Mouse (Mus musculus): ENCODE measurements at regions not wholly inside any gene's neighbourhood (a gene's known extent, or its start where the extent isn't known, plus 50 kb on each side); places are given as distances from the start of the nearest gene placed in this dataset.

DNA sequence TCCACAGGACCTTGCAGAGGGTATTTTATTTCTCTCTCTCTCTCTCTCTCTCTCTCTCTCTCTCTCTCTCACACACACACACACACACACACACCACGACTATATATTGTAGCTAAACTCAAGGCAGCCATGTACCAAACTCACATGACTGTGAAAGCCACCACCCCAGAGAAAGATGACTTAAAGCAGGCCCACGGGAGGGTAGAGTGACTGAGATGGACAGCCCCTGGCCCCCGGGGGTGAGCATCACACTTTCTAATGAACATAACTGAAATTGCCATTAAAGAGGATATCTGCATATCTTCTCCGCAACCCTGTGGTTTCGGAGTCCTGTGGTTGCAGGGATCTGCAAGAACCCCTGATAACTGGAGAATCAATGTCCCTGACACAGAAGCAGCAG, 197.1 kb upstream of the Spdye4c start:
- DNase-seq (ENCODE audit: extremely low spot score, low spot score): no peak

DNA sequence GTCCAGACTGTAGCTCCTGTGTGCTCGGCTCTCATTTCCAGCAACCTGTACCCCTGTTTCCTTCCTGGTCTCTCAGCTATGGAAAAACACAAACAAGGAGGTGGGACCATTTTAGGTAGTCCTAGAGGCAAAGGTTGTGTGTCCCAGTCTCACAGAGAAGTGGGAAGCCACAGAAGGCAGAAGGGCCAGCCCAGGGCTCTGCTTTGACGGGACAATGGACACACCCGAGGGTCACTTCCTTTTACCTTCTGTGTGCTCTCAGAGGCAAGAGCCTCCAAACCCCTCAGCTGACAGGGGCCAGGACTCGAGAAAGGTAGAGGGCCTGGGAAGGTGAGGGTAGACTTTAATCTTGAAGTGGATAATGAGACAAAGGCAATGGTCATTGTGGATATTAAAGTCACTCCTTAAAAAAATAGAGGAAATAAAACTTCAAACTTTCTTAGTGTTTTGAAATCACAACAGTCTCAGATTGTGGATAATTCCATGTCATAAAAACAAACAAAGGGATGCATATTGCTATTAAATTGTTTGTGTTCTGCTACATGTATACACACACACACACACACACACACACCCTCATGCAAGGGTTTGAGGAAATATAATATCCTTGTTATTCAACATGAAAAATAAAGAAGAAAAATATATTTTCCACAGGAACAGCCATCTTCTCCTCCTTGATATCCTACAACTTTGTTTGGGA, 195.6 kb upstream of the Spdye4c start:
- DNase-seq (ENCODE audit: extremely low spot score, low spot score): no peak

DNA sequence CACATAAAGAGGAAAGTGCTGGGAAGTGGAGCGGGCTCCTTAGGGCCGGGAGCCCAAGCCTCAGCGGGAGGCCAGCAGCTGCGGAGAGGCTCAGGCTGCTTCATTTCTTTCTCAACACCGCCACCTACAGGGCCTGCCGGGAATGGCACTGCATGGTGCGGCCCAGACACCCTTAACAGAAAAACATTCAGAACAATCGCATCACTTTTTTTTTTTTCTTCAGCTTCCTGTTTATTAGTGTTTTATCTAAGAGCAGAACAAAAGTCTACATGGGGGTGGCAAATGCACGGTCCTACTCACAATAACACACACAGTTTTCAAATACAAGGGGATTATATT, 195.0 kb upstream of the Spdye4c start:
- peak; percentile 96 for DNase-seq (ENCODE audit: extremely low spot score, low spot score)

DNA sequence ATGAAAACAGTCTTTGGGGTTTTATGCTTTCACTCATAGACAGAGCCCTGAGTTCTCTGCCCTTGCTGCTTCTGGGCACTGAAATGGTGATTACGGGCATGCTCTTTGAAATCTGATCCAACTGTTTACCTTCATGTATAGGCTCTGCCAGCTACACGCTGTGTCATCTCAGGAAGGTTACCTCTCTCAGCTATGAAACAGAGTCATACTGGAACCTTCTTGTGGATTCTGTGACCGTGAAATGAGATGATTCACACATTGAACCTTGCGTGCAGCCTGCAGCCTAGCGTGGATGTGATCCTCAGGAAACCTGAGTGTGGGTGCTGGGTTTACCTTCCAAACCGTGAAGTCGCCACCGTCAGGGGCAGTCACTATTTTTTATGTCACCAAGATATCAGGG, 189.7 kb upstream of the Spdye4c start:
- no peak for DNase-seq (ENCODE audit: extremely low spot score, low spot score)

DNA sequence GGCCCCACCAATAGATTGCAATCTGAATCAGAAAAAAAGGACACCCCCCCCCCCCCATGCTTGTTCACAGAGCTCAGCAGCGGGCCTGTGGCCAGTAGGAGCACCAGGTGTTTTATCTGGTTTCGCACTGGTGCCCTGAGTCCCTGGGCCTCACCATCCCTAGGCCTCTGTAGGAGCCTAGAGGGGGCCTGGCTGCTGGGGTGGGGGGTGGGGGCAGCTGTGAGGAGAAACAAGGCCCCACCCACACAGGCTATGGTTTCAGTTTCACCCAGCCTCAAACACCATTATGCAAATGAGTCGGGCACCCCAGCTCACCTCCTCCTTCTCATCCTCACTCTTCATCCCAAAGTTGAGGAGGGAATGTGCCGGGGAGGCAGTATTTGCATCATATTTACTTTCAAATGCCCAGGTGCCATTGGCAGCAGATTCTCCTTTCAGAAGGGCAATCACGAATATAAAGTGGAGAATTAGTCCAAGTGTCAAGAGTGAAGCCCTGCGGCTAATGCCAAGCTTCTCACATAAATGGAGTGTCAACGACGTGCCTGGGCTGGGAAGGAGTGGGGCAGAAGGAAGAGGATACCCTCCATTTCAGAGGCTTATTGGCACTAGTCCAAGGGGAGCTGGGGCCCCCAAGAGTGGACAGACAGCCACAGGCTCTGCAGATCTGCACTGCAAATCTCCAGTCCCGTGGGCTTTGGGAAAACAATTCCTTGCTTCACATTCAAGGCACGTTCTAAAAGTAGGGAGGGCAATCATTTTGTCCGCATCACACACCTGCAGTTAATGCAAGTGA, 187.7 kb upstream of the Spdye4c start:
- no peak for DNase-seq (ENCODE audit: extremely low spot score, low spot score)

DNA sequence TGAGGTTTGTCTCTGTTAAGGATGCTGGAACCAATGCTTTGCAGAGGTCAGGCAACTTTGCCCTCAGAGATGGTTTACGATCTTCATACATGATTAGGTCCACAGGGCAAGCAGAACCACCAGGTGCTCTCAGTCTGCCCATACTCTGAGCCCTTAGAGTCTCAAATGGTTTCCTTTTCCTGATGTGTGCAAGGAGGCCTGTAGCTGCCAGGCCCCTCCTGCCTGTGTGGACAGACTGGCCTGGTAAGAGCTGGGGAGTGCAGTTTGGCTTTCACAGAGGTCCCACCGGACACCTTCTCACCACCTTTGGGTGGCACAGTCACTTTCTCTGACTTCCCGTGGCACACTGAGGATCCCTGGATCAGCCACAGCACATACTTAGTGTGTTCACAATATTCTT, 186.6 kb upstream of the Spdye4c start:
- no peak for DNase-seq (ENCODE audit: extremely low spot score, low spot score)

DNA sequence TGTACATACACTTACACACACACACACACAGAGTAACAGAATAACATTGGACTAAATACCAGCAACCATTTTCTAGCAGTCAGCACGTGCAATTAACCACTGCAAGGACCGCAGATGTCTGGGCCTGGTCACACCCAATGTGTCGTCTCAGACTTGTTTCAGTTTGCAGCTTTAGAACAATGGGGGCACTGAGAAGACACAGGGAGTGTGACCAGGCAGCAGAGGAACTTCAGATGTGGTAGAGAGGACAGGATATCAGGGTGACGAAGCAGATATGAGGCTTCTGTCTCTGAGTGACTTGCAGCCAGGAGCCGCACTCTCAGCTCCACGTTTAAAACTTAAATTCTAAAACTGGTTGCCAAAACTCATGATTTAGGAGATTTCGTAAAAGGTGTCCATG, 183.9 kb upstream of the Spdye4c start:
- DNase-seq (ENCODE audit: extremely low spot score, low spot score): no peak

DNA sequence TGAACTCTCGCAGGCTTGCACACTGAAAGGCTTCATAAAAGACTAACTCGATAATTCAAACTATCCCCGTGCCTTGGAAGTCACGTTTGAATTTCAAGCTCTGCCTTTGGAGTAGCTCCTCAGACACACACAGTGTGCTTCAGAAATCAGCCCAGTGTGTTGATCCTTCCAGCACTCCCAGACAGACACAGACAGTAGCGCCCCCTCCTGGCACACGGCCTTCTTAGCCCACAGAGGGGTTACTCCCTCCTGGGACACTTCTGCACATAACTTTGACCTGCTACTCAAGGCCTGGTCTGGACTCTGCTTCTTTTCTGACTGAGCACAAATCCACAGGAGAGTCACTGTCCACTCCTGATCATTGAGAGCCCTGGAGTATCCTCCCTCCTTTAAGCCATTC, 182.3 kb upstream of the Spdye4c start:
- DNase-seq (ENCODE audit: extremely low spot score, low spot score): peak; percentile 63

DNA sequence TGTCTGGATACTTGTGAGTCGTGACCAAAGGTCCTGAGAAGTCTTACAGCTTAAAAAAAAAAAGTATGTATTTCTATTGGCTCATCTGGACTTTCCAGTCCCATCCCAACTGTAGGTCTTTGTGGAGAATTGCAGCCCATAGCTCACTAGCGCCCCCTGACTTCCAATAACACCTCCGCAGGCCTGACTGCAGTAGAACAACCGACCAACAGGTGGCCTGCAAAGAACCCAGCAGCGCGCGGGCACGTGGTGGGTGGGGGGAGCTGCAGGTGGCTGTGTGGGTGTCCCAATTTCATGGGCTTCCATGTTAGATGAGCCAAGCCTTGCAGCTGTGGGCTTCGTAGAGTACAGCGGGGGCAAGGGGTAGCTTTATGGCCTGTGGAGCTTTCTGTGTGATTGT, 178.7 kb upstream of the Spdye4c start:
- peak; percentile 69 for DNase-seq (ENCODE audit: extremely low spot score, low spot score)

DNA sequence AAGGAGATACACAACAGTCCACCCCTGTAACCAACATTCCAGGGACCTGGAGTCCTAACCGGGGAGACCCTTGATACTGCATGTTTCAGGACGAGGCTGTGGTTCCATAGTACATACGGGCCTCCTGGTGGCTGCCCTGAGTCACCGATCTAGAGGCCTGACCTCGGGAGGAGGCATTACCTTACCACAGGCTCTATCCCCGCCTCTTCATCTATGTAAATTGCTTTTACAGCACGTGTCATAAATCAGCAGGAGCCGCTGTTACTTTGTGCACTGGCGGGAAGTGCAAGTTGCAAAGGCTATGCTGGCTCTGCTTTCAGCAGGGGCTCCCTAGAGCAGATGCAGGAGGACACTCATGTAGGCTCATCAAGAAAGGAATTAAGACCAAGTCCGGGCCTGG, 178.0 kb upstream of the Spdye4c start:
- DNase-seq (ENCODE audit: extremely low spot score, low spot score): no peak

DNA sequence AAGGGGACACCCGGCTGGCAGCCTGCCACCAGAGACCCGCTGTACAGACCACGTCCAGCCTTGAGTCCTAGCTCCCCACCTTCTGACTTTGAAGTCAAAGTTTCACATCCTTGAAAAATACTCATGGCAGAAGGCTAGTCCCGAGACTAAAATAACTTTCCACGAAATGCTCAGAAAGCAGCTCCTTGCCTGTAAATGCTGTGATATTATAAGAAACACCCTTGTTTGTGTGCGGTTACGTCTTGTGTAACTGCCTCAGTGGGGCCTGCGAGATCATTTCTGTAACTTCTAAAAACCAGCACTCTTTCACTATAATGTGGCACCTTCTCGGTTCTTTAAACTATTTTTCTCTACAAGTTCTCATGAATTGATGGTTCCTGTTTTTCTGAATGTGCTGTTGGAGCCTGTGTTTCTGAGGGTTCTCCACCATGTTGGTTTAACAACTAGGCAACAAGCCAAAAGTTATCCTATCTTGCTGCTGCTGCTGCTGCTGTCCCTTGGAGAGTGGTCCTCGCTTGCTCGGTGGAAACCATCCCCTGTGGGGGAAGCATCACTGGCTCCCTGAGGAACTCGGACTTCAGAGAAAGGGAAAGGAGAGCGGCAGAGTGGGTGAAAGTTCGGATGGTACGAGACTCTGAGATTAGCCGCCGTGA, 176.3 kb upstream of the Spdye4c start:
- no peak for DNase-seq (ENCODE audit: extremely low spot score, low spot score)

DNA sequence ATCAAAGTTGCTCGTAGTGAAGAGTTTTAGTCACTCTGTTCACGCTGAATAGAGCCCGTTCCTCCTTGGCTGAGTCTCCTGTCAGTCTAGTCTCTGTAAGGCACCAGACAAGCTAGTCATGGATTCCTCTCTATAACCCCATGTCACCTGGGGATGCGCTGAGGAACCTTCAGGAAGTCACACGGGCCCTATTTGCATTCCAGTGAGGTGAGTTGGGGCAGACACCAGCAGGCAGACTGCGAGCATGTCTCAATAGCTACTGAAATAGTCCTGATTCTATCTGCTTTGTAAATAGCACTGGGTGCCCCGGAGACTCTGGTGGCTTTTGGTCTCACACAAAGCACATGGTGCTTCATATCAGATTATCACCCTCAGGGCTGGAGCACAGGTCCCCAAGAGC, 174.6 kb upstream of the Spdye4c start:
- DNase-seq (ENCODE audit: extremely low spot score, low spot score): no peak

DNA sequence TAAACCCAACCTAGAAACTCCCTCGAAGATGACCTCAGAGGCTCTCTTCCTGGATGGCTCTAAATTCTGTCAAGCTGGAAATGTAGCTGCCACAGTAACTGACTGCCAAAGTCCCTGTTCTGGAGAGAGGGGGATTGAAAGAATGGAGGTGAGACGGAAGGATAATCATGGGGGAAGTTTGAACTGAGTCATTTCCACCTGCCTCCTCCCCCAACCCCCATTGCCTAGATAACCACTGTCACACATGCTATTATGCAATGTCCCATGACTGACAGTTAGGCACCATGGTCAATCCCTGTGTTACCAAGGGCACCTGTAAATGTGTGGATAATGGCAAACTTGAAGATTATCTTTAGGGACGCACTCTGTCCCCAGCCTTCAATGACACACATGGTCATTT, 172.0 kb upstream of the Spdye4c start:
- DNase-seq (ENCODE audit: extremely low spot score, low spot score): no peak

DNA sequence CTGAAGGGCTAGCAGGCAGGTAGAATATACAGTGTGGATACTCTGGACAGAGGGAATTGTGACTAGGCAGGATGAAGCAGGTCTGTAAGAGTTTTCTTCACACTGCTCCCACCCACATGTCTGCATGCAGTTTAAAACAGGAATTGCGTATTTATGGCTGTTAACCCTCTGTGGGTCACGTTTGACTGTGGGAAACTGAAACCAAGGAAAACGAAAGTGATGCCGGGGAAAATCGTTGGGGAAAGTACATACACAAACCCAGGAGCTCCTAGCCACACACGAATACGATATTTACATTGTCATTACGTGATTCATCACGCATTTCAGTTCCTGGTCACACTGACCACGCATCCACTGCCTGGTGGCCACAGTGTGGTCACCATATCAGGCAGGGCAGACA, 170.6 kb upstream of the Spdye4c start:
- no peak for DNase-seq (ENCODE audit: extremely low spot score, low spot score)

DNA sequence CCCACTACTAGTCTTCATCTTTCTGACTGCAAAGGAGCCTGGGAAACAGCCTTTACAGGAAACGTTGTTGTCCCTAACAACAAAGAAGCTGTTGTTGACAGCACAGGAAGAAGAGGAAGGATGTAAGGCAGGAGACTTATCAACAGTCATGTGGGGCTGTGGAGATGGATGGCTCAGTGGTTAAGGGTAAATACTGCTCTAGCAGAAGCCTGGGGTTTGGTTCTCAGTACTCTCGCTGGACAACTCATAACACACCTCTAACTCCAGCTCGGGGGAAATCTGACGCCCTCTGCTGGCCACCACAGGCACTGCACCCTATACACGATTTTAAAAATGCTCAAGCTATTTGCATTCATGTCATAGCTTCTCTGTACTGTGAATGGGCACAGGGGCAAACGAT, 168.3 kb upstream of the Spdye4c start:
- DNase-seq (ENCODE audit: extremely low spot score, low spot score): no peak

DNA sequence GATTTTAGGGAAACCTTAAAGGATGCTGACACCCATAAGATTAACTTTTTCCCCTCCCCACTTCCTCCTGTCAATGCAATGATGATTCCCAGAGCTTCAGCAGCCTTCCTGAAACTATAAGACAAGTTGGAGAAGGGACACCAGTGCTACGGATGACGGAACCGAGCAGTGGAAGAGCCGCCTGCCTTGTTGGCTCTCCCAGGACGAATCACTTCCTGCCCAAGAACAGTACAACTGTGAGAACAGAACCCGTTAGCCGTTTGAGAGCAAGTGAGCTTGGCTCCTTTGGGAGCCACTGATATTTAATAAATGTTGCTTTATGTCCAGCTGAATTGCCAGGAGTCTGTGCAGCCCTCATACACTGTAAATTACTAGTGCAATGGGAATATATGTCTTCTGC, 166.8 kb upstream of the Spdye4c start:
- DNase-seq (ENCODE audit: extremely low spot score, low spot score): no peak

DNA sequence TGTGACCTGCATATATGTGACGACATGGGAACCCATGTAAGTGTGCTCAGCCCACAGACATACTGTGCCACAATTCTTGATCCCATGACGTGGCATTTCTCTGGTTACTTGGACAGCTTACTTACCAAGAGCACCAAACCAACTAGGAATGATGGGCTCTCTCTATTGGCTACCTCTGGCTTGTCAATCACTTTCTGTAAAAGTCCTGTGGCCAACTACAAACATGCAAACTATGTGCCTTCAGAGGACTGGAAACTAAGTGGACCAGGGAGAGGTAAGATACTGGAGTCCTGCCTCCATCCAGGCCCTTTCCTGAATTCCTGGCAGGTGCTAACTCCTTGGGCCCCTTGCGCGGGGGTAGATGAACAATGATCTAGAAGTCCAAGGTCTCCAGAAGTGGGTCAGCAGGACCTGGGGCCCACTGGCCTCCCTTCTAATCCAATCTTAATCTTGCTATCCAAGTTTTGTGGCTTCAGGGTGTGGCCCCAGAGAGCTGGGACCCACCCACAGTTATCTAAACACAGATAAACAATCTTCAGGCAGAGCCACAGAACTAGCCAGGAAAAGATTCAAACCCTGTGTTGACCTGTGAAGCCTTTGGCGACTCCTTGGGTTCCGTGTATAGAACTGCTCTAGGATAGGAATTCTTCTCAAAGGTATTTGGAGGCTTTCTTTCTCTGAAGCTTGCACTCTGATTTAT, 163.7 kb upstream of the Spdye4c start:
- no peak for DNase-seq (ENCODE audit: extremely low spot score, low spot score)

DNA sequence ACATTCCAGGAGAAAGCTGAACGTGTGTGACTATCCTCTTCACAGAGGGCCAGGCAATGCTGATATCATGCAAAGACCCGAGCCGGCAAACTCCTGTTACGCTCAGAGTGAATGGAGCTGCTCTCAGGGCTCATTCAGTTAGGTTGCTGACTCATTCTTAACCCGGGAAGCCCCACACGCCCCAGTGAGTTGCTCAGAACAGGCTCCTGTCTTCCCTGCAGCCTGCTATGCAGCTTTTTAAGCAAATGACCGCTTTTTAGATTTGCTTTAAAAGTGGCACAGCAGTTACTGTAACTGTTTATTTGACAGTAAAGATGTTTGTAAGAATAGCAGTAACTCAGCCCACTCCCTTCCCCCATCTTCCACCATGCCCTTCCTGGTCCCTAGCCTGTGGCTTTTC, 162.9 kb upstream of the Spdye4c start:
- no peak for DNase-seq (ENCODE audit: extremely low spot score, low spot score)

DNA sequence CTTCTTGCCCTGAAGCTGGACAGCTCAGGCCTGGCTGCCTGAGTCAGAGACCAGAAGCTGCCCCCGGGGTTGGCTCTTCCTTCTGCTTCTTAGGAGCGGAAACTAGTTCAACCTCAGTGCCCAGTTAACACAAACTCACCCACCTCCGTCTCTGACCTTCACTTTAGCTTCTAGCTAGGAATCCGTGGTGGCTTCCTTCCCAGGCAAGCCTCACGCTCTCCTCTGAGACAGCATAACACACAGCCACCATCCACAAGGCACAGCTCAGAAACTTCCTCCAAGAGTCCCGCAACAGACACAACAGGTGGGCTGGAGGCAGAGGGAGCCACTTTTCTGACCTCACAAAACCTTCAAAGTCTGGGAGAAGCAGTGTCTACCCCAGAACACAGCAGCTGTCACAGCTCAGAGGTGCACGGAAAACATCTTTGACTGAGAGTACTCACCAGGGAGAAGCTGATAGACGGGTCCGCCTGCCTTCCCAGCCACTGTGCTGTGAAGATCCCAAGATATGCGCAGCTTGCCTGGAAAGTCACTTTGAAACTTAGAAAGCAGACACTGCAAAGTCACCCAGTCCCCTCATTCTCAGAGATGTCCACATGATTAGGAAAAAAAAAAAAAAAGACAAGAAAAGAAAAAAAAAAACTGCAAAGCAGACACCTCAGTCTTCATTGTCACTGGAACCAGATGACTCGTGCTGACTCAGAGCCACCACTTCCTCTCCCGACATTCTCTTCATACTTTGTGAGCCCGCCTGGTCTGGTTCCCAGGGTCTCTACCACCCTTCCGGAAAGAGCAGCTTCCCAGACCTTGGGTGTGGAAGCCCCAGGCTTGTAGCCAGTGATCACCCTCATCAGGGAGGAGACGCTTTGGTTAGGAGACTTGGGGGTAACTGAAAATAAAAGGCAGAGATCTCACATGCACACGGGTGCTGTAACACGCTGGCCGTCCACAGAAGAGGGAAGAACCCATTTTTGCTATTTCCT, 162.1 kb upstream of the Spdye4c start:
- no peak for DNase-seq (ENCODE audit: extremely low spot score, low spot score)

DNA sequence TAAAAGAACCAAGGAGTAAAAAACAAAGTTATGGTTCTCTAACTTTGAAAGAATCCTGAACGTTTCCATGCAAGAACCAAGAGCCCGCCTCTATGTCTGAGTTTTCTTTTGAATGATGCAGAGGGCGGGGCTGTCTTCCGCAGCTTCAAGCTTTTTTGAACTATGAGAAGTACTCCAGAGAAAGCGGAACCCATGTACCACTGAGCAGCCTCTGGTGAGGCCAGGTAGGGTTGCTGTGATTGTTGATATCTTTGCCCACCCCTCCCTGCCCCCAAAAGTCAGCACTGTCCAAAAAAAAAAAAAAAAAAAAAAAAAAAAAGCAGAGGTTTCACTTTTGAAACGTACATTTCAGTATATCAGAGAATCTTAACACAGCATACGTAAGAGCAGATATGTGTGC, 161.2 kb upstream of the Spdye4c start:
- DNase-seq (ENCODE audit: extremely low spot score, low spot score): no peak

DNA sequence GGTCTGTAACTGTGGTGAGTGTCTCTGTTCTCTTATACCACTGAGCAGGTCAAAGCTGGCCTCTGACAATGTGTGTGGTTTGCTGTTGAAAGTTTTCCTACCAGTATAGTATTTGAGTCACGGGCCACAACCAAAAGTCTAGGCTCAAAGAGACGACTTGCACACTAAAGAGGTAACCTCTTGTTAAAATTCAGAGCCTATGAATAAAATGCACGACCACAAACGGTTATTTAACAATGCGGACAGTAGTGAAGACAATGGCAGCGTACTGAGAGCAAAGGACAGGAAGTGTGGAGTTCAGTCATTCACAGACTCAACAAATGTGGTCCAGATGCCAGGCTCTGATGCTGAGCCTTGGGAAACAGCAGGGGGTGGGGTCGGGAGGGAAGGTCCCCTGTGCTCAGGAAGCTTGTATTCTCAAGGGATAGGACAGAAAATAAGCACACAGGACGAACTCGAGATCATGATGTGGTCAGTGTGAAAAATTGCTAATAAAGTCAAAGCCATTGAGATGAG, 160.2 kb upstream of the Spdye4c start:
- DNase-seq (ENCODE audit: extremely low spot score, low spot score): no peak
